Mouse (Mus musculus) embryo, embryonic 9.5 days (tissue): ENCODE measurements around the gene Mrpl55.
"Not testable (repeated sequence)": the region's sequence is repeated elsewhere in the genome, so short reads cannot be mapped to it uniquely, and the experiment has no call there.

Experiments used
- DNase-seq: peaks from one replicate; pipeline ENCODE4 v3.0.0-alpha.2; 2017; ENCODE audit errors: extremely low spot score

The Mrpl55 gene

DNA sequence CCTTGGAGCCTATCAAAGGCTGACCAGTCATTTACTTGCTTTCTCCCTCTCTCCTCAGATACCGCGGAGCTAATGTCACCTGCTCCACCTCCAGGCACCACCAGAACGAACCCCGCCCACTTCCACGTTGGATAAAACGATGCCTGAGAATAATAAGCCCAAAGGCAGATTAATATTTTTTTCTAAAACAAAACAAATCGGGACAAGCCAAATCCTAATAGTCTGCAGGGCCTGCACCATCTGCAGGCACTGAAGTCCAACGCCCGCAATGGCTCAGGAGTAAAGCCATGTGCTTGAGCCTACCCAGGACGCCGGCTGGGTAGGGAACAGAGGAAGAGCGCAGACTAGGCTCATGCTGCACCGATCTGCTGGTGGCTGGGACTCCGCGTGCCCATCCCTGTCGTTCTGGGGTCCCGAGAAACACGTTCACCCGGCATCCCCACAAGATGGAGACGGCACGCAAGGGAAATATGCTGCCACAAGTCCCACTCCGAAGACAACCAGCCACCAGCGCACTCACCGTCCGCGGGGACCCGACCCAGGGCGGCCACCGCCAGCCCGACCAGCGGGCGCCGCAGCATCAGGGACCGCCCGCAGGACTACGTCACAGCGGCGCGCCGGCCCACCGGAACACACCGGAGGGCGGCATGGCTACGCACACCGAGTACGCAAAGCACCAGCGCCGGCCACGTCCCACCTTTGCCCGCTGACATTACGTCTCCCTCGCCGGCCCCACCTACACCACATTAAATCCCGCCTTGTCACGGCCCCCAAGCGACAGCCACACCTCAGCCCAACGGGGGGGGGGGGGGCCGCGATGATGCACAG, 10.8 kb upstream of the Mrpl55 start:
- peak; percentile 92 for DNase-seq

DNA sequence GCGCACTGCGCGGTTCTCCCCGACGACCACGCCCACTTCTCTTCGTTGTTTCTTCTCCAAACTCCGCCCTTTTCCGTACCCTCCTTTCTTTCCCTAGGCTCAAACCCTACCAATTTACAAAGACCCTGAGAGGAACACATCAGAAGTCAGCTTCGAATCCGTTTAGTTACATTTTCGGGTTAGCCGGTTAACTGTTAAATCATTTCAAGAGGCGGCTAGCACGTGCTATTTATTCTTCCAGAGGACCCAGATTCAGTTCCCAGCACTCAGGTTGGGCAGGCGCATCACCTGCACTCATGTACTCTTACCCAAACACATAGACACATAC, 10.3 kb upstream of the Mrpl55 start, which contains the start of gene Guk1:
Gene Guk1, minus strand, starts transcription at position 154 of the 328 bp plus-strand sequence.
- no peak for DNase-seq

DNA sequence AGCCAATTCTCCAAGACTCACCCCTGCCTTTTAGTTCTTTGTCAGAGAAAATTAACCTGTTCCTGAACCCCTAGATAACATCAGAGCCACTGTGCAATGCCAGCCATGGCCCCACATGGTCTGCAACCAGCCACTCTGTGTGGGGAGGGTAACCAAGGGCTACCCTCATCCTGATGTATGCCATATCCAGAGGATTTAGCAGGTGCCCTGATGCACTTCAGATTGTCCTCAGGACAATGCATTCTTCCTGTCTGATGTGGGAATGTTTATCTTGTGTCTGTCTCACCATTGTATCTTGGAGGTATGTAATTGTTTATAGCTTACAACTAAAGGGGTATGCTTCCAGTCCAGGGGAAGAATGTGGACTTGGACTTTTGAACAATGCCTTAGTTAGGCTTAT, 6.1 kb upstream of the Mrpl55 start:
- DNase-seq: no peak

DNA sequence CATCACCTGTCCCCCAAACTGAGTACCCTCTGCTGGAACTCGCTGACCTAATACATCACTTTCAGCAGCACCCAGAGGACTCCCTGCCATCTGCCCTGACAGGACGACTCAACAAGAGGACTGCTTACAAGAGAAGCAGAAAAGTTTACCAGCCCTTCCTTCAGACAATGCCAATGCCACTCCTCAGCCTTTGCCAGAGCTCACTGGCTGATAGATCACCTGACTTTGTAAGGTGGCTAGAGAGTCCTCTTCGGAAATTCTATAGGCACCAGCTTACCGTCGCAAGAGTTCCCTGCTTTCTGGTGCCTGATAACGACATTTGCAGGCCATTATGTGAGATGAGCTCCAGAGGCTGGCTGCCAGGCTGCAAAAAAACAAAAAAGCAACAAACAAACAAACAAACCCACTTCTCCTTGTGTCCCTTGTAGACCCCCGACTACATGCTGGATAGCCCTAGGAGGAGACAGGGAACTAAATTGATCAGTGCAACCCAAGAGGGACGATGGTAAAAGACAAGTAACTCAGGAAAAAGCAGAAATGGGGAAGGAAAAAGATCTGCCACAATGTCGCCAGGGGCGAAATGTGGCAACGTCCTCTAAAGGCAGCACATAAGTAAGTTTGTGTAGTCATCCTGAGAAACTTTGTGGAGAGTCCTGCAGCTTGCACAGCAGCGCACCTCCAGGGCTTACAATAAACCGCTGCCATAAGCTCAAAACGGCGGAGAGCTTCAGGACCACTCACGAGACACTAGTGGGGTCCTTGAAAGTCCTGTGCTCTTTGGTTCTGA, 877 bp upstream of the Mrpl55 start:
- no peak for DNase-seq

DNA sequence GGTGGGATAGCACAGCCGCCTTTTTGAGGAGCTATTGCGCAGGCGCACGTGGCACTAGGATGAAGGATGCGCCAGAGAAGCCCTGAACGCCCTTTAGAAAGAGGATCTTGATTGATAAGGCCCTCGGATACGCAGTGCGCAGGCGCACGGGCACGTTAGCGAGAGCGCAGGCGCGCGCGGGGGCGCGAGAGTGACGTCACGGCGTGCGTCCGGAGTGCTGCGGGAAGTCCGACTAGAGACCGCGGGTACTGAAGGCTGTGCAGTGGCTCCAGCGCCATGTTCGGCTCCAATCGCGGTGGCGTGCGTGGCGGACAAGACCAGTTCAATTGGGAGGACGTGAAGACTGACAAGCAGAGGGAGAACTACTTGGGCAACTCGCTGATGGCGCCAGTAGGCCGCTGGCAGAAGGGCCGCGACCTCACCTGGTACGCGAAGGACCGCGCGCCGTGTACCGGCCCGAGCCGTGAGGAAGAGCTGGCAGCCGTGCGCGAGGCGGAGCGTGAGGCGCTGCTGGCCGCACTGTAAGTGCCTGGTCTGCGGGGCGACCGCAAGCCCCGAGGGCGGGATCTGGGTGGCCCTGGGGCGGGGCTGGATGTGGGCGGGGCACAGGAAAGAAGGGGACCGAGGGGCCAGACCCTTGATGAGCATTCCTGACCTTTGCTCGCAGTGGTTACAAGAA, 6.0 kb downstream of the Mrpl55 start, which contains the start of gene 2310033P09Rik:
Gene 2310033P09Rik, plus strand, starts transcription at position 169 of the 679 bp plus-strand sequence.
- DNase-seq: peak; percentile 97

DNA sequence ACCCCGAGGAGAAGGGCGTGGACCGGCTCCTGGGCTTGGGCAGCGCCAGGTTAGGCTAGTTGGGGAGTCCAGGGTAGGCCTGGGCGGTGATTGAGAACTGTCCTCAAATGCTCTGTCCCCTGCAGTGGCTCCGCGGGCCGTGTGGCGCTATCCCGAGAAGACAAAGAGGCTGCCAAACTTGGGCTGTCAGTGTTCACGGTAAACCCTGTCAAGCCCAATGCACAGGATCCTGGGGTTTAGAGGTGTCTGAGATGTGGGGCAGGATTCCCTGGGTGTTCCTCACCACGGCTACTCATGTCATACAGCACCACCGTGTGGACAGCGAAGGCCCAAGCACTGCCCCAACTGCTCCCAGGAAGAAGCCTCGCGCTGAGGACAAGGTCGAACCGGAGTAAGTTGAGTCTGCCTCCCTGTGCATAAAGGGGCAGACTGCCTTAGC, 6.7 kb downstream of the Mrpl55 start:
- peak; percentile 72 for DNase-seq

DNA sequence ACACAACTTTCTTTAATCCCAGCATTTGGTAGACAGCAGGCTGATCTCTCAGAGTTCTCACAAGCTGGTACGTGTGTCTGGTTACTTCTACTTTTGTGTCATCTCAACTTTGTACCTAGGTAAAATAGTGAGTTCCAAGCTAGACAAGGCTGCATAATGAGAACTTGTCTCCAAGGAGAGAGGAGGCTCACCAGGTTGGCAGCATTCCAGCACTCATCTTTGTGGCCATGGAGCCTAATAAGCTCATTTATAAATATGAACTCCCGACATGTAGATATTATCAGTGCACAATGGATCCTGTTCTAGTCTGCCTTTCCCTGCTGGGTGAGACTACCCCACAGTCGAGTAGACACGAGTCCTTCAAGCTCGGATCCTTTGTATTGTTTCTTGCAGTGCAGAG, 7.3 kb downstream of the Mrpl55 start:
- DNase-seq: no peak

DNA sequence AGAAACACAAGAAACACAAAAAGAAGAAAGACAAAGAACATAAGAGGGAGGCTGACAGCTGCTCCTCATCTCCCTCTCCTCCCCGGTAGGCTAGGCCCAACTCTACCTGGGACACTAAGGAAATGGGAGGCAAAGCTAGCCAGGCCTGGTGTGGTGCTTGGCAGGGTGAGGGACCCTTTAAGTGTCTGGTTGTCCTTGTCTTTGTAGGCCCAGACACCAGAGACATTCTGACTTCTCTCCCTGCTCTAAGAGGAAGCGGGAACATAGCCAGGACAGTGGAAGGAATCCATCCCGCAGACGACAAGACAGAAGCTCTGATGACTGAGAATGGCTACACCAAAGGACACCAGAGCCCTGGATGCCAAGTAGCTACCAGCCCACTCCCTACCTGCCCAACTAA, 7.7 kb downstream of the Mrpl55 start:
- DNase-seq: no peak

DNA sequence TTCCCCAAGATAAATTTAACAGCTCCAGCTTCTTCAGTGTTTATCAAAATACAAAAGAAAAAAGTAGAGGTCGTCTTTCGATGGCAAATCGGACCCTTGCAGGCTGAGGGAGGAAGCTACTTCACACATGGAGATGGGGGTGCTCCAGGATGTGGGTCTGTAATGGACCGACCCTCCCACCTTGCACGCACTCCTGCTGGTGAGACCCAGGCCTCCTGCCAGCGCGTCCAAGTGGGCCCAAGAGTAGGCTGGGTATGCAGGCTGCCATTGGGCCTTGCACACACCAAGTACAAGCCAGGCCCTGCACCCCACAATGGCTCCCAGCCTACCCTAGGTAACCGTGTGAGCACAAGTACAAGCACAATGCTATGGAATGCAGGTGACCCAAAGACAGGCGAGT, 9.3 kb downstream of the Mrpl55 start:
- not testable (repeated sequence) for DNase-seq

DNA sequence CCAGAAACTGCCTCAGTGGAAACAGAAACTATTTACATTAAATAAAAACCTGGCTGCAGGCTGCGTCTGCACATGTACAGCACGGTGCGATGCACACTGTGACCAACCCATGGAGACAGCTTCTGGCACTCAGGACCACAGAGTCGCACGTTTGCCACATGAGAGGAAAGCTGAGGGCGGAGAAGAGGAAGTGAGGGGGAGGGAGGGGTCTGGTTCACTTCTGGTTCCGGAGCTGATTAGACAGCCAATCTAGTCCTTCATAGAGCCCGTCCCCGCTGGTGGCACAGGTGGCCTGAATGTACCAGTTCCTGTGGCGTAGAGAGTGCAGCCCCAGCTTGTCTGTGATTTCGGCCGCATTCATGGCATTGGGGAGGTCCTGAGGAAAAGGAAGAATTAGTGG, 10.0 kb downstream of the Mrpl55 start:
- DNase-seq: not testable (repeated sequence)

DNA sequence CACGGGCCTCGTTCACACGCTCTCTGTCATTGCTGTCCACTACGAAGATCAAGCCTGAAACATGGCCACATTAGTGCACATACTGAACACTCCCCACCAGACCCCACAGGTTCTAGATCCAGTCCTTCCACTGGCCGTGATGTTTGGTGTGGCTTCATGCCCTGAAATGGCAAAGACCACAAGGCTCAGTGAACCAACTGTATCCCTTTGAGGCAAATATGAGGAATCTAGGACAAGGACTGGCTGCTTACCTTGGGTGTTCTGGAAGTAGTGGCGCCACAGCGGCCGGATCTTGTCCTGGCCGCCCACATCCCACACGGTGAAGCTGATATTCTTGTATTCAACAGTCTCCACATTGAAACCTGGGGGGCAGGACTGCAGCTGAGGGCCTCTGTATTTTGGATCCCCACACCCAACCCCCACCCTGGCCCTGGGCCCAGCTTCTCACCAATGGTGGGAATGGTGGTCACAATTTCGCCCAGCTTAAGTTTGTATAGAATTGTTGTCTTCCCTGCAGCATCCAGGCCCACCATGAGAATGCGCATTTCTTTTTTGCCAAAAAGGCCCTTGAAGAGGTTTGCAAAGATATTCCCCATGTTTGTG, 10.7 kb downstream of the Mrpl55 start:
- DNase-seq: no peak

DNA sequence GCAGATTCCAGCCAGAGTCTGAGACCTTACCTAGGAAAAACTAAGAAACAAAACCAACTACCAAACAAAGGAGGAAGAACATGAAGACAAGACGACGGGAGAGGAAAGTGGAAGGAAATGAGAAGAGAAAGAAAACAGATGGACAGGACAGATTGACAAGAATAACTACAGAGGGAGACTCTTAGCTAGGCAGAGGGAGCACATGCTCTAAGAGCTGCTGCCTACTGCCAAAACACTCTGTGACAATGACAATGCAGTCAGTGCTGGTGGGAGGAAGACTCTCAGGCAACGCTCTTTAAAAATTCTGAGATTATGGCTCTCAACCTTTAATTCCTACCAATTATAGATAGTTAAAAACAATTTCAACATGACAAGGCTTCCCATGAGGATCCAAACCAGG, 14.7 kb downstream of the Mrpl55 start:
- DNase-seq: no peak

DNA sequence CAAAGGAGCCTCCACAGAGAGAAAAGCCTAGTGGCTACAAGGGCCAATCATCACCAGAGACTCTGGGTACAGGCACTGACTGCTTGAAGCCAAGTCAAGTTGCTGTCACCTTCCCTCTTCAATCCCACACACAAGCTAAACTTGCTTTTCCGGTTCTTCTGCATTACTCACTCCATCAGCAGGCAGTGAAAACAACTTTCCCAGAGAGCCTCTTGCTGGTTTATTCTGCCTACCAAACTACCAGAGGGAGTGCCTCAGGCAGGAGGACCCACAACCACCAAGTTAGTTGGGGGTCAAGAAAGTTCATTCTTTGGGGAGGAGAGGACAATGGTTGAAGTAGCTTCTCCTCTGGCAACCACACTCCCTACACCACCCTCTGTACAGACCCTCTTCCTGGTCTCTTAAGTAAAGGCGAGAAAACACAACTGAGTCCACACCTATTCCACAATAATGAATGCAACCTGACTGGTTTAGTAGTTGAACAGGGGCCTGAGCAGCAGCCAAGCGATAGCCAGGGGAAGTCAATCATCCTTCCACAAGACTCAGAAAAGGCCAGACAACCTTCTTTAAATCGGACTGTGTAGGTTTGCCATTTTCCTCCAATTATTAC, 16.2 kb downstream of the Mrpl55 start:
- DNase-seq: peak; percentile 11

DNA sequence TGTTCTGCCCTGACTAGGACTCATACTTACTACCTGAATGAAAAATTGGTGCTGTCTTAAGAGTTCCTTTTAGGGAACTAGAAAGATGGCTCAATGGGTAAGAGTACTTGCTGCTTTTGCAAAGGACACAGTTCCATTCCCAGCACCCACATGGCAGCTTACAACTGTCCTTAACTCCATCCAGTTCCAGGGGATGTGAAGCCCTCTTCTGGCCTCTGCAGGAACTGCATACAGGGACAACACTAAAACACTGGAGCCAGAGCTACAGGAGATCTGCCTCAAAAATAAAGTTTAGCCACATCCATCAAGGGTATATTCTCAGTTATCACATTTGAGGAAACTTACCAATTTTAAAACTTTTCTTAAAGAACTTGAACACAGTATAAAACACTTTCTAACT, 16.8 kb downstream of the Mrpl55 start:
- peak; percentile 32 for DNase-seq

DNA sequence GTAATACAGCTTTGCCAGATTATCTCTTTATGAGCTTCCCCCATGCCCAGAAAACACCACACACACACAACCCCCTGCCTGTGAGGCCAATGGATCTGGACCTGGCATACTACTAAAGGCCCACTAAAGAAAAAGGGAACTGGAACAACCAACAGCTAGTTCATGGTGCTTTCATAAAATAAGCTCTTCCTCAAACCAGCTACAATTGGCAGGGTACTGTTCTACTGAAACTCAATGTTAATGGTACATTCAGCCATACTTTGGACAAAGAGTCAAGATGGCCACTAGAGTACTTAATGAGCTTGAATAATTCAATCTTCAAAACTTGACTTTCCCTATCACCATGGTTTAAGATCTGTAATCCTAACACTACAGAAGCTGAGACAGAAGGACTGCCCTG, 19.3 kb downstream of the Mrpl55 start:
- no peak for DNase-seq

DNA sequence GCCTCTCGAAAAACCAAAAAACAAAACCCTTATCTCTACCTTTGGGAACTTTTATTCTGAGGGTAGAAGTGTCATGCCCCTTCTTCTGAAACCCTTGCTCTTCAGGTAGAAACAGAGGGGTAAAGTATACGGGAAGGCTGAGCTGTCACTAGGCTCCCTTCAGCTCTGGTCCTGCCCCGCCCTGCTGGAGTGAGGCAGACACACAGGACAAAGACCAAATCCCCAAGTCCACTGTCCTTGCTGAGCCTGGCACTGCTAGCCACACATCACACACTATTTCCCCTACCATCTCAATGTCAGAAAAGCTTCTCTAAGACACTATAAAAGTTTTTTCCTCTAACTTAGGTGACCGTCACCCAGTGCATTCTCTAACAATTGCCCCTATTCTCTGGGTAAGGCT, 20.0 kb downstream of the Mrpl55 start:
- no peak for DNase-seq

DNA sequence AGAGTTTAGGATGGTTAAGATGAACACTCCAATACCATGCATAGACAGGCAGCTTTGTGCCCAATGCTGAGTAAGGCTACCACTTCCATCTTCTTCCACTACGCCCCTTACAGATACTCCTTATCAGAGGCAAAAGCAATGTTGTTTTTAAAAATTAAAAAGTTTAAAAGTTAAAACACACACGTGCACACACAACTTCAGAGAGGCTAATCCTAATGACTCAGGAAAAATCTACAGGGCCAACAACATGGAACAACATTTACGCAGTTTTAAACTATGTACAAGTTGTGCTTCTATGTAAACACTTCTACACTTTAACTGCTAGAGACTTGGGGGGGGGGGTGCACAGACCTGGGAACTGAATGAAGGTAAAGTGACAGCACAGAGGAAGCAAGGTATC, 21.7 kb downstream of the Mrpl55 start:
- DNase-seq: no peak

DNA sequence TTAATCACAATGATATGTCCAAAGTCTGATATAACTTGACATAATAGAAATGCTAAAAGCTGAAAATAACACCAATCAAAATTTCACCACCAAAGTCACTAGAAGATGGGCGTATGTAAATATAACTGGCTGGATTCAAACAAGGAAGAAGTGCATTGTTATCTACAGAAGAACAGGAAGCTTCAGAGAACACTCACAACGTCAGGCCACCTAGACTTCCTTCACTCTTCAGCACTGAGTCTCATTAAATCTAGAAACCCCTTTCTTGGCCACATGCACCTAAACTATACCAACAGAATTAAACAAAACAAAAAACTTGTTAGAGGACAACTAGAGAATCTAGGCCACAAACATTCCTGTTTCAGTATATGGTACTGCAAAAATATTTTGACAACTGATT, 22.2 kb downstream of the Mrpl55 start:
- no peak for DNase-seq

DNA sequence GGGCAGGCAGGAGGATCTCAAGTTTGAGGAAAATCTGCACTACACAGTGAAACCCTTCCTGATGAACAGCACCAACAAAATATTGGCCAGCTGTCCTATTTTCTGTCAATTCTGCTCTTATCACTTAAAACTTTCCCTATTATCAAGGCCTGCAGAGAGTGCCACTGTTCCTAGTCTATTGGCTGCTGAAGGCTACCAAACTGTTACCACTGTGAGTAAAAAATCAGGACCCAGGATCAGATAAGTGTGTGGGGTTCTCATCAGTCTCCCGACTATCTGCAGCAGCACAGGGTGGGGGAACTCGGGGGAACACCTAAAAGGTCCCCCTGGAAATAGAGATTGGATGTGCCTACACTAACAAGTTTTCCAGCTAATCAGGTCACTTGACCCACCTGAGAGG, 22.9 kb downstream of the Mrpl55 start:
- DNase-seq: no peak

DNA sequence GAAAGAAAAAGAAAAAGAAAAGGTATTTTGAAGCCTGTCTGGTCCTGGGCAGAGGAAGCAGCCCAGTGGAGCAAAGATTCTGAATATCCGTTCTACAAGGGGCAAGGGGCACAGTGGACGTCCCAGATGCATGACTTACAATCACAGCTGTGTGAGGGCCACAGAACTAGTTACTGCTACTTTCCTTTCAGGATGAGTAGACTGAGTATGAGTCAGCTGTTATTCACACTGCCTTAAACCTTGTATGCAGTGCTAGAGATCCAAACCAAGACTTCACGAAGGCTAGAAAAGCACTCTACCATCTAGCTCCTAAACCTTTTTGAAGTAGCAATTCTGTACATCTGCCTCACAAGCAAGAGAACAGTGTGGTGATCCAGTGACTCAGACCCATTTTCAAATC, 24.0 kb downstream of the Mrpl55 start:
- no peak for DNase-seq

DNA sequence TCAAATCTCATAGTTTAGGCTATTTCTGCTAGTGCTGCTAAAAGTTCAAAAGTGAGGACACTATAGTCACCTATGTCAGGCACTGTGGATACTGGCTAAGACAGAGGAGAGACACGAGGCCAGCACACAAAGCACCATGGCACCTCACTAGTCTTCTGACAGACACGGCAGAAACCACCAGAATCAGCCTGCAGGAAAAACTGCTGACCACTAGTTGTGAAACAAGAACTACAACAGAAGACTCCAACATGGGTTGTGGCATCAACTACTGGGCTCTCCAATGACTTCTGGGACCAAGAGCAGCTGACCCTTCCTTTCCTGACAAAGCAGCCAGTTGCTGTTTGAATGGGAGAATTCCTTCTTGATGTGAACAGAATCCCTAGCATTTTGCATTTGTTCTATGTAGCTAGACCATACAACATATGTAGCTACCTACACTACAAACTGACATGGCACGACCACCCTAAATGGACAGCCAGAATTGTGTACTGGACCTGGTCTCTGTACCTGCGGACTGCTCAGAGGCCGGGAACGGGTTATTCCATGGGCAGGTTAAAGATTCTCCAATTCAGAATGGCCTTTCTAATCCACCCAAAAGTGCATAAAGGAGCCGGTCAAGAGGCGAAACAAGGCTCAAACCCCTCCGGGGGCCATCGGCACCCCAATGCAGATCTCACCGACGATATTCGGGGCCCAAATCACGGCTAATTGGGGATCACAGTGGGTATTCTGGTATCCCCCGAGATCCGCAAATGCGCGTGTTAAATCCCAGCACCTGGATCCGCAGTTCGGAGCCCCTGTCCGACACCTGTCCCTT, 24.7 kb downstream of the Mrpl55 start:
- DNase-seq: no peak
